In the genomic region with DNA sequence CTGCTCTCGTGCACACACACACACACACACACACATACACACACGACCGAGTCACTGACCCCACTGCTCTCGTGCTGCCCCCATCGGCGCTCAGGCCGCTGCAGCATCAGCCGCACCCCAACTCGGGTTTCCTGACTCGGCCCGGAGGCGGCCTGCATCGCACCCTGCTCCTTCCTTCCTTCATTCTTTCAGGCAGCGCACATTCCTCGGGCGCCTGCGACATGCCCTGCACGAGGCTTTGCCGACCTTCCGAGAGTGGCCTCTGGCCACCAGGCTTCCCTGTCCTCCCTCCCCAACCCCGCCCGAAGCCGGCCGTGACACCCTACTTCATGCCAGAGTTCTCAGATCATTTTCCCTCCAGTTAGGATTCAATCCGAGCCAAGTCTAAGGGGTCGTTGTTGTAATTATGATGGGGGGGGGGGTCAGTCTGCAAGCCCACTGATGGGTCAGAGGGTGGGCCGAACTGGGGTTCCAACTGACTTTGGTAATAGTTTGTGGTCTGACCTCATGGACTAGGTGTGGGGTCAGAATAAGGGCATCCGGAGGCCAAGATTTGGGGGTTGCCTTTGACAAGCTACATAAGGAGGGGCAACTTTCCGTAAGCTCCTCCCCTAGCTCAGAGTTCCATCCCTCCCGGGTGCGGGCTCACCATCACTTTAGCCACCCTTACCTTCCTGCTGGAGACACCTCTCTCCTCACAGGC, we compare ENCODE assay signal across 8 mouse cellular contexts. TPM values are rescaled to one million over a fixed set of nuclear protein-coding genes. Genes with fewer than 3 reads are reported as not detected.
DNase-seq lines count a peak whose midpoint lies in the region; ATAC-seq and TF ChIP-seq lines count a peak whose summit lies in the region.

No protein-coding gene starts in this region.

- H3K4me2 ChIP-seq in intestine, embryonic 16.5 days (ENCODE audit: low read depth, low read length), result peak overlapping the region; percentile 79
- peak overlapping the region; percentile 68 for H3K4me2 ChIP-seq in liver, embryonic 16.5 days (ENCODE audit: low read depth, low read length)

- H3K27ac ChIP-seq in intestine, embryonic 16.5 days (ENCODE audit: low read length), result peak overlapping the region; percentile 98
- H3K27ac ChIP-seq in liver, embryonic 16.5 days (ENCODE audit: low read length), result no peak overlapping the region
- H3K27ac ChIP-seq in olfactory bulb, adult 2 months (ENCODE audit: insufficient read depth, low read depth, low read length), result 0 out of 2 replicates have a peak overlapping the region, but pooled peaks have one; percentile 19

- no peaks in the 10 kb centered on the region; the same call in 1 of the 2 replicates for H3K9me3 ChIP-seq in intestine, embryonic 16.5 days (ENCODE audit: control insufficient read depth, low read length)
- no peaks in the 10 kb centered on the region for H3K9me3 ChIP-seq in liver, embryonic 16.5 days (replicated peaks; ENCODE audit: control insufficient read depth, low read length)

- no peak overlapping the region for H3K4me3 ChIP-seq in C2C12 (ENCODE audit: insufficient read depth, poor library complexity, severe bottlenecking)
- peak overlapping the region; percentile 39 for H3K4me3 ChIP-seq in intestine, embryonic 16.5 days (ENCODE audit: low read length)
- H3K4me3 ChIP-seq in liver, embryonic 16.5 days (ENCODE audit: low read depth, low read length), result peak overlapping the region; percentile 8; the same call in 1 of the 2 replicates
- peak overlapping the region; percentile 37 for H3K4me3 ChIP-seq in olfactory bulb, adult 2 months (ENCODE audit: insufficient read depth, low read depth, low read length)

- no peak for TF ChIP-seq CTCF in C2C12 (IDR thresholded peaks at IDR 0.05; ENCODE audit: control insufficient read depth, insufficient read depth, insufficient read length)
- TF ChIP-seq CTCF in olfactory bulb, adult 2 months (IDR thresholded peaks at IDR 0.05; ENCODE audit: insufficient read depth, low read depth, low read length), result no peak

- H3K79me2 ChIP-seq in C2C12 (ENCODE audit: control insufficient read depth, insufficient read depth), result peaks cover 33% of the 10 kb centered on the region

- H3K36me3 ChIP-seq in C2C12 (ENCODE audit: control insufficient read depth, insufficient read depth), result peaks cover 19% of the 10 kb centered on the region
- H3K36me3 ChIP-seq in intestine, embryonic 16.5 days (ENCODE audit: control insufficient read depth, insufficient read depth, low read length), result no peaks in the 10 kb centered on the region
- H3K36me3 ChIP-seq in liver, embryonic 16.5 days (ENCODE audit: control insufficient read depth, insufficient read depth), result no peaks in the 10 kb centered on the region

- peak; percentile 76 for DNase-seq in adrenal gland, postnatal 14 days
- peak; percentile 64 for DNase-seq in gastrocnemius, postnatal 14 days
- no peak for DNase-seq in left cerebral cortex, adult 8-10 months (ENCODE audit: low spot score in 2 of 2)

- H3K9ac ChIP-seq in intestine, embryonic 16.5 days (ENCODE audit: low read depth, low read length), result peak overlapping the region; percentile 65
- H3K9ac ChIP-seq in liver, embryonic 16.5 days (ENCODE audit: low read depth, low read length), result no peak overlapping the region

- WGBS in intestine, embryonic 16.5 days, result 11% methylated on average over 31 of the region's 31 CpGs
- WGBS in liver, embryonic 16.5 days (ENCODE audit: insufficient replicate concordance), result 12% methylated on average over 30 of the region's 31 CpGs
- 29% methylated on average over 31 of the region's 31 CpGs for WGBS in olfactory bulb, adult 2 months

- H3ac ChIP-seq in C2C12 (ENCODE audit: control insufficient read depth, insufficient read length, low read depth), result peak overlapping the region; percentile 12

- no peak for TF ChIP-seq POLR2A in olfactory bulb, adult 2 months (IDR thresholded peaks at IDR 0.05; ENCODE audit: insufficient read depth, low read depth, low read length)

- no peak; the same call in 1 of the 2 replicates for ATAC-seq in intestine, embryonic 16.5 days
- peak; percentile 6 for ATAC-seq in liver, embryonic 16.5 days (ENCODE audit: low read depth)
- ATAC-seq in activated CD4-positive, CD25-positive, alpha-beta regulatory T cell, adult 4 months, result no peak

- H3K79me3 ChIP-seq in C2C12 (ENCODE audit: low read depth), result peaks cover 25% of the 10 kb centered on the region

- H3K4me1 ChIP-seq in intestine, embryonic 16.5 days (ENCODE audit: control insufficient read depth, insufficient read depth, low read length), result peaks cover 39% of the 10 kb centered on the region
- peaks cover 24% of the 10 kb centered on the region for H3K4me1 ChIP-seq in liver, embryonic 16.5 days (ENCODE audit: control insufficient read depth, low read depth, low read length)
- H3K4me1 ChIP-seq in olfactory bulb, adult 2 months (ENCODE audit: control insufficient read depth, insufficient read depth, low read length), result peaks cover 26% of the 10 kb centered on the region

- intact Hi-C loops in gastrocnemius, postnatal 14 days (cut with DNase I; ENCODE audit: low total_unique reads), result no loop called here

- H3K27me3 ChIP-seq in C2C12 (ENCODE audit: control insufficient read depth, insufficient read depth, insufficient read length), result no peaks in the 10 kb centered on the region
- H3K27me3 ChIP-seq in intestine, embryonic 16.5 days (replicated peaks; ENCODE audit: control insufficient read depth, insufficient read depth, low read length), result no peaks in the 10 kb centered on the region
- peaks cover 69% of the 10 kb centered on the region for H3K27me3 ChIP-seq in liver, embryonic 16.5 days (ENCODE audit: control insufficient read depth, insufficient read depth, low read depth, low read length)

TF ChIP-seq in C2C12, 6 proteins besides CTCF, POLR2A, EP300 and RAD21:
- TF ChIP-seq MAX (IDR thresholded peaks at IDR 0.05) (no peak), FOSL1 (IDR thresholded peaks at IDR 0.05; ENCODE audit: insufficient read depth, low read length, poor library complexity, severe bottlenecking) (no peak), USF1 (IDR thresholded peaks at IDR 0.05; ENCODE audit: low read depth) (no peak), MYOD1 (IDR thresholded peaks at IDR 0.05; ENCODE audit: control insufficient read depth, insufficient read length, low read depth) (no peak), CEBPB (IDR thresholded peaks at IDR 0.05; ENCODE audit: low read depth) (no peak)

RNA-seq across cellular contexts. Expression of gene Id3, which starts 5.2 kb away (rescaled TPM):
- polyA plus RNA-seq in C2C12 (2012; fragmentation: generic; extraction: Trizol), result 780 TPM
- total RNA-seq in adrenal gland, postnatal 14 days (2021), result 91.3 and 98.0 TPM in 2 replicates
- total RNA-seq in gastrocnemius, postnatal 14 days (2021), result 10 to 100 TPM; 28.4 to 28.7 TPM
- polyA plus RNA-seq in intestine, embryonic 16.5 days (2015; fragmentation: Nextera tagmentation; extraction: Ambion mirVana), result 232 and 245 TPM in 2 replicates
- polyA plus RNA-seq in liver, embryonic 16.5 days (2015; fragmentation: Nextera tagmentation; extraction: Ambion mirVana), result 37.5 and 40.6 TPM in 2 replicates
- not detected in 2 replicates for polyA plus RNA-seq in olfactory bulb, adult 2 months (2012; ENCODE audit: insufficient read depth, insufficient read length, low replicate concordance, missing spikeins)
- polyA plus RNA-seq in activated CD4-positive, CD25-positive, alpha-beta regulatory T cell, adult 4 months (2017; shearing (Covaris generic)), result 100 to 1,000 TPM; 281 to 355 TPM
- 10 to 100 TPM; 34.7 to 39.3 (median 38.4) TPM for total RNA-seq in left cerebral cortex, adult 8-10 months (2022)

RNA-seq across cellular contexts. Expression of gene E2f2, which starts 23.7 kb away (rescaled TPM):
- polyA plus RNA-seq in C2C12 (2012; fragmentation: generic; extraction: Trizol), result 11.5 TPM
- 12.0 and 13.6 TPM in 2 replicates for total RNA-seq in adrenal gland, postnatal 14 days (2021)
- total RNA-seq in gastrocnemius, postnatal 14 days (2021), result 1 to 10 TPM; 4.0 to 6.5 TPM
- 7.5 and 9.3 TPM in 2 replicates for polyA plus RNA-seq in intestine, embryonic 16.5 days (2015; fragmentation: Nextera tagmentation; extraction: Ambion mirVana)
- 83.5 and 93.6 TPM in 2 replicates for polyA plus RNA-seq in liver, embryonic 16.5 days (2015; fragmentation: Nextera tagmentation; extraction: Ambion mirVana)
- polyA plus RNA-seq in olfactory bulb, adult 2 months (2012; ENCODE audit: insufficient read depth, insufficient read length, low replicate concordance, missing spikeins), result 129 TPM in 1 of 2 replicates, not detected in the other
- 10 to 100 TPM; 22.0 to 34.6 TPM for polyA plus RNA-seq in activated CD4-positive, CD25-positive, alpha-beta regulatory T cell, adult 4 months (2017; shearing (Covaris generic))
- total RNA-seq in left cerebral cortex, adult 8-10 months (2022), result 1 to 10 TPM in 1 of 4 experiments, under 1 TPM in 3; 0.37 to 1.3 (median 0.48) TPM

RNA-seq across cellular contexts. Expression of gene Asap3, which starts 57.7 kb away (rescaled TPM):
- 3.8 TPM for polyA plus RNA-seq in C2C12 (2012; fragmentation: generic; extraction: Trizol)
- total RNA-seq in adrenal gland, postnatal 14 days (2021), result 3.4 and 3.8 TPM in 2 replicates
- total RNA-seq in gastrocnemius, postnatal 14 days (2021), result 1 to 10 TPM; 4.0 to 5.9 TPM
- polyA plus RNA-seq in intestine, embryonic 16.5 days (2015; fragmentation: Nextera tagmentation; extraction: Ambion mirVana), result 3.3 and 4.4 TPM in 2 replicates
- 2.2 and 3.0 TPM in 2 replicates for polyA plus RNA-seq in liver, embryonic 16.5 days (2015; fragmentation: Nextera tagmentation; extraction: Ambion mirVana)
- polyA plus RNA-seq in olfactory bulb, adult 2 months (2012; ENCODE audit: insufficient read depth, insufficient read length, low replicate concordance, missing spikeins), result not detected in 2 replicates
- polyA plus RNA-seq in activated CD4-positive, CD25-positive, alpha-beta regulatory T cell, adult 4 months (2017; shearing (Covaris generic)), result under 1 TPM in 1 of 2 experiments, not detected in 1; 0.25 TPM
- total RNA-seq in left cerebral cortex, adult 8-10 months (2022), result 1 to 10 TPM; 2.5 to 4.5 (median 3.3) TPM

Comparison
In these comparisons a context has a peak if more than half of its experiments do, and no peak if none do; other contexts are left out.
1. DNase-seq: peak in adrenal gland, postnatal 14 days (single experiment) and gastrocnemius, postnatal 14 days (single experiment); none in left cerebral cortex, adult 8-10 months (0 of 2).
2. RNA of gene Id3, which starts 5.2 kb away (polyA plus RNA-seq): 780 TPM in C2C12 (single experiment), 281 to 355 TPM in activated CD4-positive, CD25-positive, alpha-beta regulatory T cell, adult 4 months, 232 to 245 TPM in intestine, embryonic 16.5 days and 37.5 to 40.6 TPM in liver, embryonic 16.5 days; not detected in olfactory bulb, adult 2 months; every median in the first group is over 10 times any median in the second.